Mouse (Mus musculus): ENCODE data around the gene Acp2.

GRCm38 (mm10) chr2:91229735-91230134 is 27.1 kb downstream of the Acp2 start:
- no peak for TF ChIP-seq CTCF (IDR thresholded peaks at IDR 0.05; ENCODE audit: low read depth, low read length)
- TF ChIP-seq GATA1 (IDR thresholded peaks at IDR 0.05; ENCODE audit: borderline replicate concordance, low read length) = no peak
- TF ChIP-seq TAL1 (conservative IDR thresholded peaks at IDR 0.05; ENCODE audit: low read depth, low read length) = no peak
- TF ChIP-seq POLR2AphosphoS5 (IDR thresholded peaks at IDR 0.05; ENCODE audit: insufficient replicate concordance, low read depth, low read length) = no peak
